Mouse (Mus musculus): ENCODE results near the gene Lcp2.

DNA sequence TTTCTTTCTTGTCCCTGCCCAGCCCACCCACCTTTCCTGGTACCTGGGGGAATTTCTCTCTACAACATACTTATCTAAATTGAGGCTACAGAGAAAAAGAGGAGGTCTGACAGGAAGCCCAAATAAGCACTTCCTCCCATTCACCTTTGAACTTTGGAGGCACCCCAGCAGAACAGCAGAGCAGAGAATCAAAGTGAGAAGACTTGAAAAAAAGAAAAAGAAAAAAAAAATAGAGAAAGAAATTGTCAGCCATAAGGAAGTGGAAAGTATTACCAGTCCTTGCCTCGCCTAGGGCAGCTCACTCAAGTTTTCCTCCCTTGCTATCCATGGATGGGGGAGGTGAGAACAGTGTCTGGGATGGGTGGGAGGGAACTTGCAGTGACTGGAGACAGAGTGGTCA, 3.9 kb upstream of the Lcp2 start:
- TF ChIP-seq CTCF (IDR thresholded peaks at IDR 0.05; ENCODE audit: low read depth, low read length): no peak
- TF ChIP-seq EP300 (IDR thresholded peaks at IDR 0.05; ENCODE audit: insufficient read depth, low read depth, low read length): no peak
- no peak for TF ChIP-seq POLR2A (IDR thresholded peaks at IDR 0.05; ENCODE audit: insufficient read depth, low read length)

All from ES-Bruce4 (cell line).